ENCODE assay signal across 8 mouse cellular contexts in genomic region chr4:117210147-117211074, GRCm38 (mm10). TPM values are rescaled to one million over a fixed set of nuclear protein-coding genes. Genes with fewer than 3 reads are reported as not detected.
A peak's percentile ranks its signal among the peaks of the same experiment; 100 is the strongest.
DNase-seq lines count a peak whose midpoint lies in the region; ATAC-seq and TF ChIP-seq lines count a peak whose summit lies in the region.

No protein-coding gene starts in this region.

- peak overlapping the region; percentile 37; the same call in 1 of the 2 replicates for H3K4me2 ChIP-seq in kidney, embryonic 15.5 days

- no peak overlapping the region for H3K9ac ChIP-seq in heart, adult 2 months (ENCODE audit: low read depth, low read length)
- no peak overlapping the region for H3K9ac ChIP-seq in kidney, embryonic 15.5 days

- WGBS in heart, adult 2 months: 8% methylated on average over 20 of the region's 20 CpGs
- 5% methylated on average over 20 of the region's 20 CpGs for WGBS in kidney, embryonic 15.5 days

- H3K27ac ChIP-seq in heart, adult 2 months: peak overlapping the region; percentile 34
- H3K27ac ChIP-seq in kidney, embryonic 15.5 days: peak overlapping the region; percentile 77

- no peaks in the 10 kb centered on the region for H3K9me3 ChIP-seq in kidney, embryonic 15.5 days (replicated peaks)

- intact Hi-C loops in heart, adult 2 months (cut with DNase I): loop anchor here (10.0 kb wide), 1 partner anchor 206 kb away; no protein-coding TSS in a partner anchor

- H3K27me3 ChIP-seq in heart, adult 2 months (ENCODE audit: control insufficient read depth, insufficient read depth, low read length): no peaks in the 10 kb centered on the region
- no peaks in the 10 kb centered on the region for H3K27me3 ChIP-seq in kidney, embryonic 15.5 days

- 0 out of 2 replicates have a peak, but pooled peaks have one; percentile 19 for TF ChIP-seq EP300 in heart, adult 2 months (IDR thresholded peaks at IDR 0.05; ENCODE audit: insufficient read depth, low read depth, low read length)

- peak; percentile 88 for ATAC-seq in activated CD4-positive, CD25-positive, alpha-beta regulatory T cell, adult 4 months
- peak; percentile 64; the same call in 1 of the 2 replicates for ATAC-seq in kidney, embryonic 15.5 days (replicated peaks; ENCODE audit: low FRiP score)

- no peaks in the 10 kb centered on the region for H3K4me1 ChIP-seq in heart, adult 2 months (ENCODE audit: control insufficient read depth, insufficient read depth, low read length)
- H3K4me1 ChIP-seq in kidney, embryonic 15.5 days: no peaks in the 10 kb centered on the region

- H3K36me3 ChIP-seq in heart, adult 2 months (ENCODE audit: control insufficient read depth, insufficient read depth, low read length): no peaks in the 10 kb centered on the region
- H3K36me3 ChIP-seq in kidney, embryonic 15.5 days: no peaks in the 10 kb centered on the region

- H3K79me2 ChIP-seq in heart, adult 2 months (replicated peaks; ENCODE audit: control insufficient read depth, insufficient read depth, low read length): no peaks in the 10 kb centered on the region

- peak overlapping the region; percentile 29; the same call in 1 of the 2 replicates for H3K4me3 ChIP-seq in heart, adult 2 months
- H3K4me3 ChIP-seq in kidney, embryonic 15.5 days (replicated peaks): no peak overlapping the region

- DNase-seq in CD4-positive helper T cell, adult 2 months (ENCODE audit: low read depth, low spot score): peak; percentile 90
- peak; percentile 96 for DNase-seq in embryo, embryonic 10.5 days (ENCODE audit: low spot score)
- DNase-seq in heart, adult 2 months: peak; percentile 75 to 80
- peak; percentile 81 to 86 for DNase-seq in lung, adult 18-20 months
- DNase-seq in ovary, postnatal 10 days (ENCODE audit: low spot score): peak; percentile 40
- DNase-seq in thymus, postnatal 25 days: peak; percentile 86

- peak; percentile 75 for TF ChIP-seq CTCF in heart, adult 2 months (IDR thresholded peaks at IDR 0.05)

- TF ChIP-seq POLR2A in heart, adult 2 months (IDR thresholded peaks at IDR 0.05; ENCODE audit: insufficient read depth, low read depth, low read length): no peak

RNA-seq across cellular contexts. Expression of gene Kif2c, which starts 28.0 kb away (rescaled TPM):
- 10 to 100 TPM; 10.4 to 15.4 TPM for polyA plus RNA-seq in activated CD4-positive, CD25-positive, alpha-beta regulatory T cell, adult 4 months (2017; shearing (Covaris generic))
- under 1 TPM; 0.14 to 0.26 TPM for total RNA-seq in heart, adult 2 months (2021)
- 0.25 and 0.41 TPM in 2 replicates for polyA plus RNA-seq in heart, adult 2 months (2012; rRNA removed)
- polyA plus RNA-seq in kidney, embryonic 15.5 days (2015; fragmentation: Nextera tagmentation; extraction: Ambion mirVana): 75.6 and 76.0 TPM in 2 replicates

RNA-seq across cellular contexts. Expression of gene Tmem53, which starts 41.3 kb away (rescaled TPM):
- polyA plus RNA-seq in activated CD4-positive, CD25-positive, alpha-beta regulatory T cell, adult 4 months (2017; shearing (Covaris generic)): 1 to 10 TPM in 1 of 2 experiments, not detected in 1; 1.6 TPM
- 10 to 100 TPM; 25.0 to 30.6 TPM for total RNA-seq in heart, adult 2 months (2021)
- polyA plus RNA-seq in heart, adult 2 months (2012; rRNA removed): 51.8 and 62.3 TPM in 2 replicates
- polyA plus RNA-seq in kidney, embryonic 15.5 days (2015; fragmentation: Nextera tagmentation; extraction: Ambion mirVana): 14.9 and 16.5 TPM in 2 replicates

RNA-seq across cellular contexts. Expression of gene Armh1, which starts 41.5 kb away (rescaled TPM):
- polyA plus RNA-seq in activated CD4-positive, CD25-positive, alpha-beta regulatory T cell, adult 4 months (2017; shearing (Covaris generic)): not detected
- total RNA-seq in heart, adult 2 months (2021): not detected
- polyA plus RNA-seq in heart, adult 2 months (2012; rRNA removed): 0.43 TPM in 1 of 2 replicates, not detected in the other
- polyA plus RNA-seq in kidney, embryonic 15.5 days (2015; fragmentation: Nextera tagmentation; extraction: Ambion mirVana): 0.12 and 0.38 TPM in 2 replicates

RNA-seq across cellular contexts. Expression of gene Rps8, which starts 54.4 kb away (rescaled TPM):
- polyA plus RNA-seq in activated CD4-positive, CD25-positive, alpha-beta regulatory T cell, adult 4 months (2017; shearing (Covaris generic)): 100 to 1,000 TPM; 869 to 969 TPM
- 100 to 1,000 TPM; 553 to 608 TPM for total RNA-seq in heart, adult 2 months (2021)
- polyA plus RNA-seq in heart, adult 2 months (2012; rRNA removed): 315 and 381 TPM in 2 replicates
- polyA plus RNA-seq in kidney, embryonic 15.5 days (2015; fragmentation: Nextera tagmentation; extraction: Ambion mirVana): 1,027 and 1,077 TPM in 2 replicates

Comparison
In these comparisons a context has a peak if more than half of its experiments do, and no peak if none do; other contexts are left out.
1. DNase-seq: peak in every context shown above with its lines; median percentile 96 in embryo, embryonic 10.5 days; 90 in CD4-positive helper T cell, adult 2 months; 86 in thymus, postnatal 25 days; 84 in lung, adult 18-20 months; 78 in heart, adult 2 months; 40 in ovary, postnatal 10 days.